Mouse (Mus musculus) cerebellum, adult 2 months (tissue): ENCODE results near the gene Gpc4.

Experiments used
- CTCF ChIP-seq: fragments of 200-500 bp; IDR thresholded peaks from 2 replicates; pipeline ENCODE4 v1.5.1; 2011; ENCODE audit warnings: low read depth, mild to moderate bottlenecking, control low read depth, low read length, moderate library complexity, borderline replicate concordance; ENCODE audit not compliant: insufficient read depth
- POLR2A ChIP-seq: fragments of 200-500 bp; IDR thresholded peaks from 2 replicates; pipeline ENCODE4 v1.6.1; 2011; ENCODE audit warnings: low read length, control low read depth, borderline replicate concordance; ENCODE audit not compliant: insufficient read depth

- TF ChIP-seq CTCF, result no peak
- no peak for TF ChIP-seq POLR2A
Measured at GRCm38 (mm10) chrX:52155408-52155953, 9.6 kb downstream of the Gpc4 start.
